Mouse (Mus musculus): ENCODE results near the gene Atraid. TPM values are rescaled to one million over a fixed set of nuclear protein-coding genes. Genes with fewer than 3 reads are reported as not detected.

The Atraid gene
- 54.6 TPM for polyA plus RNA-seq (2017; shearing (Covaris generic))

DNA sequence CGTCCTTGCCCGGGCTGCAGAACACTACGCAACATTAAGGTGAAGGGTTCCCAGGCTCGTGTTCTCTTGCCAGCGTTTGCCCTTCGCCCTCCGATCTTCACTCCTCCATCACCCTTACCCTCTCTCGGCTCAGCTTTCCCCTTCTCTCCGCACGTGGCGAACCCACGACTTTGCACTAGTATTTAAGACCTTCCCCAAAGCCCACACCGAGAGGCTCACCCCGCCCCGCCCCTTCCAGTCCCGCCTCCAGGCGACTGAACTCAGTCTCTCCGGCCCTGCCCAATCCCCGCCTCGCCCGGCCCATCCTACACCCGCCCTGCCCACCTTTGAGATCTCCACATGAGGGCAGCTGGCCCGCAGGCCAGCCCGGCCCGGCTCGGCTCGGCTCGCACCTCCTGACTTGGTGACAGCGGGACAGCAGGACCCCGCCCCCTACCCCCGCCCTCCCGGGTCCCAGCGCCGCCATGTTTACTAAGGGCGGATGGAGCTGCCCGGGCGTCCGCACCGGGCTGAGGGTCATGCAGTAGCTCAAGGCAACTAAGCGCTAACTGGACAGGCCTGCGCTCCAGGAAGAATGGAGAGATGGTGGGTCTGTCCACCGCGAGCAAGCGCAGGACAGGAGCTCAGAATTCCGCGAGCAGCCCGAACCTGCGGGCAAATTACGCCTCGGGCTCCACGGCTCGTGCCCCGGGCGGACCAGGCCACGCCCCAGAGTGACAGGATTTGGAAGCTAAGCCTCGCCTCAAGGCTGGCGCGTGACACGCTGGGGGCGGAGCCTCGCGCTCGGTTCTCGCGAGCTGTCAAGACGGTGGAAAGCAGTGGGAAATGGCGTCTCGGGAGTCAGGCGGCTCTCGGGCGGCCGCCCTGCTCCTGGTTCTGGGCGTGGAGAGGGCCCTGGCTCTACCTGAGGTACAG is at the start of gene Atraid:
TSS of gene Atraid (plus strand) at position 465 of the 915 bp plus-strand sequence.

DNA sequence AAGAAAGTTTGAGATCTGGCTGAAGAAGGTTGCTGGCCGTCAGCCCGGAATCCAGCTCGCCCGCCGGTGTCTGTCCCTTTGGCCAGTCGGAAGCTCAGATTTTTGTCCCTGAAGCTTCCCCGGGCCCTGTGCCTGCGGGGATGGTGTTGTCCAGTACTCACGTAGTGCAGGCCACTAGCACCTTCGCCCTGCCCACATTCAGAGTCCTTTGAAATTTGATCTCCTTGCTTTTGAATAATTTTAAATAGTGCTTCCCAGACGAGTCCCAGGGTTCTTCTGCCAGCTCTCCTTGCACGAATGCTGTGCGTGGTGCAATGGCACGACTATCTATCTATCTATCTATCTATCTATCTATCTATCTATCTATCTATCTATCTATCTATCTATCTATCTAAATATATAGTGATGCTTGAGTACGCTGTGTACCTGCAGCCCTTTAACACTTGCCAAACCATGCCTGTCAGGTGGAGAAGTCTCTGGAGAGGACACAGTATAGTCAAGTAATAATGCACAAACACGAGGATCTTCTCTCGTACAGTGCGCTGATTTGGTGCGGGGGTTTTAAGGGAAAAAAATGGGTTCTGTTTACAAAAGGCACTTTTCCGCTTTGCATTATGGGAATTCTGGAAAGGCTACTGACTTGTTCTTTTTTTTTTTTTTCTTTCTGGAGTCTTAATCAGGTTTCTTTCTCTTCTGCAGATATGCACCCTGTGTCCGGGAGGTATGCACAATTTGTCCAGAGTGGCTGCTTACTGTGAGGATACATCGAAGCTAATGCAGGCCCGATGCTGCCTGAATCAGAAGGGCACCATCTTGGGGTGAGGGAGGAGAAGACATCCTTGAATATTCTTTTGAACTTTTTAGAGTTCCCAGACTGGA is 890 bp downstream of the Atraid start, which contains the start of gene Slc5a6:
TSS of gene Slc5a6 (minus strand) at position 162 of the 879 bp plus-strand sequence.

DNA sequence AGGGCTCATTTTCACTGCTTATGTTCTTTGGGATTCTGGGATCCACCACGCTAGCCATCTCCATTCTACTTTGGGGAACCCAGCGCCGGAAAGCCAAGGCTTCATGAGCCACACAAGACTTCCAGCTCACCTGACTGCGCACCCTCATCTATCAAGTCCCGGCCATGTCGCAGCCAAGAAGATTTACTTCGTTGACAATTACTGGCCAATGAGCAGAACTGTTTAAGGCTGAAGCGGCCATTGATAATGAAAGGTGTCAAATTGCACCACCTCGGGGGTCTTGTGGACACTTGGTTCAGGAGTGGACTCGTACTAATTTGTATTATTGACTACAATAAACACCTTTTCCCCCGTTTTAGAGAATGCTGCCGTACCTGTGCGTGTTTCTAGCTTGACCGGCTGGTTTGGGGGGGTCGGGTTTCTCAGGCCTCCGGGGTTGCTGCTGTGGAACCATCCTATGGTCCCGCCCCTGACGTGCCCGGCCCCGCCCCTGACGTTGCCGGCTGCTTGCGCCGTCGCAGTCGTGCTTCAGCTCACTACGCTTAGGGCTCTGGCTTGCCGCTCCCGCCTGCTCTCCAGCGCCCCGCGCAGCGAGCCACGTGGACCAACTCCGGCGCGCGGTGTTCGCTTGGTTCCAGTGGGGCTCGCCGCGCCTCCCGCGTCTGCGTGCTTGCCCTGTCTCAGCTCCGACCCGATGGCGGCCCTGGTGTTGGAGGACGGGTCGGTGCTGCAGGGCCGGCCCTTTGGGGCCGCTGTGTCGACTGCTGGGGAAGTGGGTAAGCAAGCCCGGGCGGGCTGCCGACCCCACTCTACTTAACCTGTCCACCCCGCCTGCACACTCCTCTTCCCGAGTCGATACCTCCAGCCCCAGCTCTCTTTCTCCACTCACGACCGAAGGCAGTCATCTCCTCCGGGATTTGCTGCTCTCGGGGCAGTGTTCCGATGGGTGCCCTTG is 6.4 kb downstream of the Atraid start, which contains the start of gene Cad:
TSS of gene Cad (plus strand) at position 520 of the 955 bp plus-strand sequence.

Other genes with a start within 250 kb of the Atraid start
- 12.2 TPM for gene Mapre3, start 233.7 kb upstream of the Atraid start, polyA plus RNA-seq (2017; shearing (Covaris generic))
- gene Tmem214, start 180.3 kb upstream of the Atraid start, polyA plus RNA-seq (2017; shearing (Covaris generic)) = 42.7 TPM
- gene Agbl5, start 159.6 kb upstream of the Atraid start, polyA plus RNA-seq (2017; shearing (Covaris generic)) = 7.4 TPM
- 327 TPM for gene Ost4, start 140.5 kb upstream of the Atraid start, polyA plus RNA-seq (2017; shearing (Covaris generic))
- gene Emilin1, start 134.9 kb upstream of the Atraid start, polyA plus RNA-seq (2017; shearing (Covaris generic)) = 0.84 TPM
- gene Khk, start 126.9 kb upstream of the Atraid start, polyA plus RNA-seq (2017; shearing (Covaris generic)) = 12.2 TPM
- not detected for gene Cgref1, start 102.7 kb upstream of the Atraid start, polyA plus RNA-seq (2017; shearing (Covaris generic))
- 193 TPM for gene Preb, start 88.0 kb upstream of the Atraid start, polyA plus RNA-seq (2017; shearing (Covaris generic))
- 0.18 TPM for gene Tcf23, start 79.7 kb upstream of the Atraid start, polyA plus RNA-seq (2017; shearing (Covaris generic))
- 5.9 TPM for gene Slc5a6, start 612 bp downstream of the Atraid start, polyA plus RNA-seq (2017; shearing (Covaris generic))
- 19.3 TPM for gene Cad, start 6.5 kb downstream of the Atraid start, polyA plus RNA-seq (2017; shearing (Covaris generic))
- not detected for gene Dnajc5g, start 58.0 kb downstream of the Atraid start, polyA plus RNA-seq (2017; shearing (Covaris generic))
- gene Slc30a3, start 59.9 kb downstream of the Atraid start, polyA plus RNA-seq (2017; shearing (Covaris generic)) = 0.22 TPM
- gene Trim54, start 68.4 kb downstream of the Atraid start, polyA plus RNA-seq (2017; shearing (Covaris generic)) = not detected
- not detected for gene Ucn, start 90.5 kb downstream of the Atraid start, polyA plus RNA-seq (2017; shearing (Covaris generic))
- 22.2 TPM for gene Mpv17, start 105.9 kb downstream of the Atraid start, polyA plus RNA-seq (2017; shearing (Covaris generic))
- 0.72 TPM for gene Gm29609, start 131.6 kb downstream of the Atraid start, polyA plus RNA-seq (2017; shearing (Covaris generic))
- gene Gtf3c2, start 131.8 kb downstream of the Atraid start, polyA plus RNA-seq (2017; shearing (Covaris generic)) = 85.8 TPM
- 84.4 TPM for gene Snx17, start 144.9 kb downstream of the Atraid start, polyA plus RNA-seq (2017; shearing (Covaris generic))
- 33.5 TPM for gene Eif2b4, start 145.1 kb downstream of the Atraid start, polyA plus RNA-seq (2017; shearing (Covaris generic))
- 26.7 TPM for gene Zfp513, start 154.0 kb downstream of the Atraid start, polyA plus RNA-seq (2017; shearing (Covaris generic))
- gene Ppm1g, start 172.4 kb downstream of the Atraid start, polyA plus RNA-seq (2017; shearing (Covaris generic)) = 154 TPM
- 252 TPM for gene Nrbp1, start 192.6 kb downstream of the Atraid start, polyA plus RNA-seq (2017; shearing (Covaris generic))
- not detected for gene Gm9970, start 192.9 kb downstream of the Atraid start, polyA plus RNA-seq (2017; shearing (Covaris generic))
- 29.2 TPM for gene Krtcap3, start 203.4 kb downstream of the Atraid start, polyA plus RNA-seq (2017; shearing (Covaris generic))
- 11.4 TPM for gene Ift172, start 242.8 kb downstream of the Atraid start, polyA plus RNA-seq (2017; shearing (Covaris generic))
- 3.8 TPM for gene Fndc4, start 247.8 kb downstream of the Atraid start, polyA plus RNA-seq (2017; shearing (Covaris generic))
- 0.80 TPM for gene Gckr, start 249.1 kb downstream of the Atraid start, polyA plus RNA-seq (2017; shearing (Covaris generic))

Data from effector memory CD4-positive, alpha-beta T cell, adult 7 months (primary cell).